Mouse (Mus musculus): ENCODE measurements around the gene Aif1.

- no peak for TF ChIP-seq CTCF (IDR thresholded peaks at IDR 0.05; ENCODE audit: low read depth)
- TF ChIP-seq EP300 (IDR thresholded peaks at IDR 0.05; ENCODE audit: low read depth), result no peak
These were observed 20.4 kb upstream of the Aif1 start for GRCm38 (mm10) chr17:35196321-35196641.
